ENCODE assay signal across 20 mouse cellular contexts in genomic region chr11:118180199-118180598, GRCm38 (mm10). TPM values are rescaled to one million over a fixed set of nuclear protein-coding genes. Genes with fewer than 3 reads are reported as not detected.
DNase-seq lines count a peak whose midpoint lies in the region; ATAC-seq lines count a peak whose summit lies in the region.
"Had no signal": no experiment of that assay in that cellular context is flagged by ENCODE, and none has a peak within 500 bp of the region (broad histone marks: within the 10 kb centered on the region; RNA-seq: fewer than 3 reads in every experiment).

No protein-coding gene starts in this region.

- peak; percentile 63 for ATAC-seq in granulocyte monocyte progenitor cell, adult 5-6 weeks (replicated peaks; ENCODE audit: poor library complexity, severe bottlenecking)
- peak; percentile 34; the same call in 1 of the 2 replicates for ATAC-seq in monocyte, adult 5-6 weeks (replicated peaks; ENCODE audit: insufficient number of reproducible peaks, low FRiP score, low TSS enrichment, poor library complexity, severe bottlenecking)
- ATAC-seq: forebrain, embryonic 13.5 days; inflammation-experienced regulatory T-cells, adult 6 months had no signal

- DNase-seq in 416B (ENCODE audit: low read depth), result peak; percentile 17
- DNase-seq in B cell, adult 2 months, result peak; percentile 59 to 60
- DNase-seq in thymus, postnatal 36 days, result no peak
- no peak for DNase-seq in adrenal gland, postnatal 14 days
- no peak for DNase-seq in urinary bladder, postnatal 10 days (ENCODE audit: low spot score)
- DNase-seq: adrenal gland, adult 2 months; cerebellum, adult 8-10 months; cerebellum, postnatal 25 days; gastrocnemius, postnatal 14 days; heart, adult 11 months; heart, postnatal 36 days; kidney, adult 18-20 months; kidney, postnatal 36 days; midbrain, embryonic 14.5 days; right cerebral cortex, postnatal 14 days; thymus, postnatal 14 days had no signal

RNA-seq across cellular contexts. Expression of gene Dnah17, which starts 49.8 kb away (rescaled TPM):
- total RNA-seq in granulocyte monocyte progenitor cell, adult 5-6 weeks (2014; fragmentation: Nextera tagmentation), result 0.13 TPM in 1 of 2 replicates, not detected in the other
- total RNA-seq in granulocyte monocyte progenitor cell, adult 5-6 weeks (2017), result not detected in 2 replicates
- total RNA-seq in monocyte, adult 5-6 weeks (2017), result 0.19 to 2.2 TPM in 2 of 3 replicates, not detected in the other
- 0.08 and 0.15 TPM in 2 replicates for total RNA-seq in adrenal gland, postnatal 14 days (2021)

Comparison
In these comparisons a context has a peak if more than half of its experiments do, and no peak if none do; other contexts are left out.
1. DNase-seq: peak in 416B (single experiment) and B cell, adult 2 months (2 of 2); none in thymus, postnatal 36 days (0 of 2), adrenal gland, postnatal 14 days (single experiment) and urinary bladder, postnatal 10 days (single experiment).